Mouse (Mus musculus): ENCODE measurements at regions not wholly inside any gene's neighbourhood (a gene's known extent, or its start where the extent isn't known, plus 50 kb on each side); places are given as distances from the start of the nearest gene placed in this dataset.

DNA sequence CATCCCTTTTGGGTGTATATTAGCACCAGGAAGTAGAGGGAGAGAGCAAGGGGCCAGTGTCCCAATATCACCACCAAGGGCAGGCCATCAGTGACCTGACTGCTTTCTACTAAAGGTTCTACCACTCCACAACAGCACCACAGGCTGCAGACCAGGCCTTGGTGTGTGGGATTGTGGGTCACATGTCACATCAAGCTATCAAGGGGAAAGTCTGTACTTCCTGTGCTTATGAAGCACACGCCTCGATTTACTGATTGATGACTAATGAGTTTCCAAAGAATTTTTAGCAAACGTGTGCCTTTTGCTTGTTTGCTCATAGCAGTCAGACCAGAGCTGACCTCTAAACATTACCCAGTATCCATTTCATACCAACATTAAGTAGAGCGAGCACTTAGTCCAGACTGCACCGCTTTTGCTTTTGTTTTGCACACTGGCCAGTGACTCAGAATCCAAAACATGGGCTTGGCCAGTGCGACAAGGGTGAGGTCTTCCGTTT is 74.9 kb upstream of the Bace2 start:
- no peak for TF ChIP-seq ZNF384 (IDR thresholded peaks at IDR 0.05; ENCODE audit: low read depth, low read length)
- TF ChIP-seq MAFK (IDR thresholded peaks at IDR 0.05; ENCODE audit: insufficient read depth, low read depth, low read length), result no peak

Measured in ES-E14 (cell line).